Mouse (Mus musculus): ENCODE data around the gene Fbxw8.

Gene Fbxw8

DNA sequence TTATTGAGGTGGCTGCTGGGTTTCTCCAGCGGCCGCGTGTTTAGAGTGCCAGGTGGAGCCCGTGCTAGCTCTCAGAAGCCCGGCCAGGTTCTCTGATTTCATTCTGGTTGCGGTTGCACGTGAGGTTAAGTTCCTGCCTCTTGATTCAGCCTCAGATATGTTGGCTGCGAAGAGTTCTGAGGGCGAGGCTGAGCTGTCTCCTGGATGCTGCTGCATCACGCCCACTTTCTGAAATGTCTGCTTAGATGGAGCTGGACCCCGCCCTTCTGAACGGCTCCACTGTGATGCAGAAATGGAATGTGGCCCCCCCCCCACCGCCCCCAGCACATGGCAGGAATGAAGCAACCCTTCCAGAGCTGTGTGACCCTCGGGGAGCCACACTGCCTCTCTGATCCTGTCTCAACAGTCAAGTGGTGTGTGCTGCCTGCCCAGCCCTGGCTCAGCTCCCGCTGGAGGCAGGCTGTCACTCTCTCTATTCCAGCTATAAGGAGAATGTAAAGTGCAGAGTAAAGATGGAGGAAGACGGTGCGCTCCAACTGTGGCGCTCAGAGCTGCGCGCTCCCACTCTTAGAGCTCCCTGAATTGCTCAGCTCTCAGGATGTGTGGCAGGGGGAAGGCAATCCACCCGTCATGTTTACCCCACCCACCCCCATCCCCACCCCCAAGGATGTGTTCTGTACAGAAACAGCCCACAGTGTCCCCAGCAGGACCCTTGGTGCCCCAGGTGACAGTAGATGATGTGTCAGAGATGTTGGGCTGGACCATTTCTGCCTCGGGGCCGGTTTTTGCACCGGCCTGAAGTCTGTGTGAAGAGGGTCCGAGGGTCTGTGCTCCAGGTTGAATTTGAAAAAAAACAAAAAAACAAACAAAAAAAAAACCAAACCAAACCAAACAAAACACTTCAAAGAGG is 118.1 kb downstream of the Fbxw8 start:
- no peaks in the 10 kb centered on the region for H3K36me3 ChIP-seq (ENCODE audit: insufficient read depth, low read length)
- TF ChIP-seq POU5F1 (IDR thresholded peaks at IDR 0.05; ENCODE audit: borderline replicate concordance, low read length) (no peak), CTCF (conservative IDR thresholded peaks at IDR 0.05; ENCODE audit: low read length) (no peak), NANOG (IDR thresholded peaks at IDR 0.05; ENCODE audit: borderline replicate concordance, low read length) (no peak)

GRCm38 (mm10) chr5:118035786-118036185 is 119.5 kb downstream of the Fbxw8 start:
- TF ChIP-seq CTCF (conservative IDR thresholded peaks at IDR 0.05; ENCODE audit: low read length), result no peak
- no peak for TF ChIP-seq NANOG (IDR thresholded peaks at IDR 0.05; ENCODE audit: borderline replicate concordance, low read length)
- TF ChIP-seq POU5F1 (IDR thresholded peaks at IDR 0.05; ENCODE audit: borderline replicate concordance, low read length), result no peak
- H3K36me3 ChIP-seq (ENCODE audit: insufficient read depth, low read length), result no peaks in the 10 kb centered on the region
- peaks cover under 1% of the 10 kb centered on the region; the same call in 1 of the 2 replicates for H3K27me3 ChIP-seq (ENCODE audit: insufficient read depth, low read length)
- H3K9me3 ChIP-seq (ENCODE audit: low read length), result peaks cover 6% of the 10 kb centered on the region
- peak overlapping the region; percentile 67 for H3K4me3 ChIP-seq (replicated peaks; ENCODE audit: low read length)
- peaks cover 75% of the 10 kb centered on the region for H3K4me1 ChIP-seq (replicated peaks; ENCODE audit: low read depth, low read length)

More for the DNA sequence above, 118.1 kb downstream of the Fbxw8 start:
- H3K9me3 ChIP-seq (ENCODE audit: low read length), result peaks cover 10% of the 10 kb centered on the region
- H3K27me3 ChIP-seq (ENCODE audit: insufficient read depth, low read length), result no peaks in the 10 kb centered on the region
- H3K4me1 ChIP-seq (replicated peaks; ENCODE audit: low read depth, low read length), result peaks cover 67% of the 10 kb centered on the region
- peak overlapping the region; percentile 67 for H3K4me3 ChIP-seq (replicated peaks; ENCODE audit: low read length)

DNA sequence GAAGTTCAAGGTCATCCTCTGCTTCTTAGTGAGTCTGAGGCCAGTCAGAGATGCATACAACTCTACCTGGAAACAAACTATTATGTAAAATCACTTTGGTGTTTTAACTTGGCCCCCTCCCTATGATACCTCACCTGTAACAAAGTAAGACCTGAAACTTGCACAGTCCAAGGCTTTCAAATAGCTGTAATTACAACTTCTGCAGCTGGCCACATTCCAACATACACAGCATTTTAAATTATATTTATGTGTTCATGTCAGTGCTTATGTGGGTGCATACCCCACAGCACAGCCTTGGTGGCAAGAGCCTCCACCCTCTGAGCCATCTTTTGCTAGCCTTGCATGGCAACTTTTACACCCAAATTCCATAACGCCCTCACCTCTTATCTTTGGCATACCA is 120.6 kb downstream of the Fbxw8 start:
- TF ChIP-seq CTCF (conservative IDR thresholded peaks at IDR 0.05; ENCODE audit: low read length) (no peak), POU5F1 (IDR thresholded peaks at IDR 0.05; ENCODE audit: borderline replicate concordance, low read length) (no peak), NANOG (IDR thresholded peaks at IDR 0.05; ENCODE audit: borderline replicate concordance, low read length) (no peak)
- no peaks in the 10 kb centered on the region for H3K36me3 ChIP-seq (ENCODE audit: insufficient read depth, low read length)
- peaks cover 12% of the 10 kb centered on the region for H3K27me3 ChIP-seq (ENCODE audit: insufficient read depth, low read length)
- peaks cover 81% of the 10 kb centered on the region for H3K4me1 ChIP-seq (replicated peaks; ENCODE audit: low read depth, low read length)
- H3K9me3 ChIP-seq (ENCODE audit: low read length), result peaks cover 6% of the 10 kb centered on the region
- no peak overlapping the region for H3K4me3 ChIP-seq (replicated peaks; ENCODE audit: low read length)

- Histone ChIP-seq H3K4me3 (replicated peaks; ENCODE audit: low read length) (no peak overlapping the region), H3K36me3 (ENCODE audit: insufficient read depth, low read length) (no peaks in the 10 kb centered on the region), H3K4me1 (replicated peaks; ENCODE audit: low read depth, low read length) (peaks cover 81% of the 10 kb centered on the region), H3K9me3 (ENCODE audit: low read length) (peaks cover 6% of the 10 kb centered on the region), H3K27me3 (ENCODE audit: insufficient read depth, low read length) (peaks cover 21% of the 10 kb centered on the region)
- TF ChIP-seq CTCF (conservative IDR thresholded peaks at IDR 0.05; ENCODE audit: low read length) (no peak), NANOG (IDR thresholded peaks at IDR 0.05; ENCODE audit: borderline replicate concordance, low read length) (no peak), POU5F1 (IDR thresholded peaks at IDR 0.05; ENCODE audit: borderline replicate concordance, low read length) (no peak)
Measured at GRCm38 (mm10) chr5:118033740-118034139, 121.5 kb downstream of the Fbxw8 start.

DNA sequence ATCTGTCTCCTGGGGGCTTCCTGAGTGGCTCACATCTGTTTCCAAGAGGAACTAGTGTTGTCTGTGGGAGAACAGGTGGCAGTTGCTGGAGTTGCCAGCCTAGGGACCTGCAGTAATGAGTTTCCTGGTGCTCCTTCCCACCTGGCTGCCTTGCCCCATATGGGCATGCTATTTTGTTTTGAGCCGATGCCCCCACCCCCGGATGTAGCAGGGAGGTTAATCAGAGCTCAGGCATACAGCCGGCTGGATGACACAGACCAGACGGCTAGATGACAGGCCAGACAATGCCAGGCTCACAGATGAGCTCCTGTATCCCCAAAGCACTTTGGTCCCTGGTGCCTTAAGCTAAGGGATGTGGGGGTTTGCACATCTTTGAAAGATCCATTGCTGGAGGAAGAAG is 121.9 kb downstream of the Fbxw8 start:
- Histone ChIP-seq H3K36me3 (ENCODE audit: insufficient read depth, low read length) (no peaks in the 10 kb centered on the region), H3K9me3 (ENCODE audit: low read length) (peaks cover 6% of the 10 kb centered on the region), H3K27me3 (ENCODE audit: insufficient read depth, low read length) (peaks cover 25% of the 10 kb centered on the region), H3K4me3 (replicated peaks; ENCODE audit: low read length) (no peak overlapping the region), H3K4me1 (replicated peaks; ENCODE audit: low read depth, low read length) (peaks cover 80% of the 10 kb centered on the region)
- TF ChIP-seq CTCF (conservative IDR thresholded peaks at IDR 0.05; ENCODE audit: low read length) (no peak), NANOG (IDR thresholded peaks at IDR 0.05; ENCODE audit: borderline replicate concordance, low read length) (no peak), POU5F1 (IDR thresholded peaks at IDR 0.05; ENCODE audit: borderline replicate concordance, low read length) (no peak)

DNA sequence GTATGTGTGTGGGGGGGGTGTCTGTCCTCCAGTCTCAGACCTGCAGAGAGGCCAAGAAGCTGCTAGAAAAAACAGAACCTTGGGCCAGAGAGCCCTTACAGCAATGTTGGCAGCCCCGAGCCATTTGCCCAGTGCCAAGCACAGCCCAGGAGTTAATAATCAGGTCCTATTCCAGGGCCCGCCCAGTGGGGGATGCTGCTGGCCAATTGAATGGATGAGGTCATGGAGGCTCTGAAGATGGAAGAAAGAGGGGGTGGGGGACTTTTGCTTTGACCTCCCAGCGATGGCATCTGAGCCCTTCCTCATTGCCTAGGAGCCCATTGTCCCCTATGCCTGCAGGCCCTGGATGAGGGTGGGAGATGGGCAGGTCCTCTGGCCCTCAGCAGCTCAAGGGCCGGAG is 123.8 kb downstream of the Fbxw8 start:
- Histone ChIP-seq H3K27me3 (ENCODE audit: insufficient read depth, low read length) (peaks cover 43% of the 10 kb centered on the region), H3K4me3 (replicated peaks; ENCODE audit: low read length) (no peak overlapping the region), H3K4me1 (replicated peaks; ENCODE audit: low read depth, low read length) (peaks cover 72% of the 10 kb centered on the region), H3K9me3 (ENCODE audit: low read length) (peaks cover 6% of the 10 kb centered on the region), H3K36me3 (ENCODE audit: insufficient read depth, low read length) (no peaks in the 10 kb centered on the region)
- TF ChIP-seq CTCF (conservative IDR thresholded peaks at IDR 0.05; ENCODE audit: low read length), result no peak
- TF ChIP-seq POU5F1 (IDR thresholded peaks at IDR 0.05; ENCODE audit: borderline replicate concordance, low read length), result no peak
- no peak for TF ChIP-seq NANOG (IDR thresholded peaks at IDR 0.05; ENCODE audit: borderline replicate concordance, low read length)

GRCm38 (mm10) chr5:118031059-118031458 is 124.2 kb downstream of the Fbxw8 start:
- H3K9me3 ChIP-seq (ENCODE audit: low read length), result peaks cover 6% of the 10 kb centered on the region
- H3K4me1 ChIP-seq (replicated peaks; ENCODE audit: low read depth, low read length), result peaks cover 72% of the 10 kb centered on the region

GRCm38 (mm10) chr5:118030022-118030675 is 125.1 kb downstream of the Fbxw8 start:
- Histone ChIP-seq H3K4me1 (replicated peaks; ENCODE audit: low read depth, low read length) (peaks cover 73% of the 10 kb centered on the region), H3K36me3 (ENCODE audit: insufficient read depth, low read length) (no peaks in the 10 kb centered on the region)
- TF ChIP-seq CTCF (conservative IDR thresholded peaks at IDR 0.05; ENCODE audit: low read length) (no peak), POU5F1 (IDR thresholded peaks at IDR 0.05; ENCODE audit: borderline replicate concordance, low read length) (no peak), NANOG (IDR thresholded peaks at IDR 0.05; ENCODE audit: borderline replicate concordance, low read length) (no peak)

More at GRCm38 (mm10) chr5:118031059-118031458, 124.2 kb downstream of the Fbxw8 start:
- Histone ChIP-seq H3K36me3 (ENCODE audit: insufficient read depth, low read length) (no peaks in the 10 kb centered on the region), H3K4me3 (replicated peaks; ENCODE audit: low read length) (no peak overlapping the region), H3K27me3 (ENCODE audit: insufficient read depth, low read length) (peaks cover 47% of the 10 kb centered on the region)
- TF ChIP-seq NANOG (IDR thresholded peaks at IDR 0.05; ENCODE audit: borderline replicate concordance, low read length) (no peak), POU5F1 (IDR thresholded peaks at IDR 0.05; ENCODE audit: borderline replicate concordance, low read length) (no peak), CTCF (conservative IDR thresholded peaks at IDR 0.05; ENCODE audit: low read length) (no peak)

More at GRCm38 (mm10) chr5:118030022-118030675, 125.1 kb downstream of the Fbxw8 start:
- no peak overlapping the region for H3K4me3 ChIP-seq (replicated peaks; ENCODE audit: low read length)
- H3K27me3 ChIP-seq (ENCODE audit: insufficient read depth, low read length), result peaks cover 56% of the 10 kb centered on the region
- peaks cover 4% of the 10 kb centered on the region for H3K9me3 ChIP-seq (ENCODE audit: low read length)

Measured in E14TG2a.4 (cell line).